Mouse (Mus musculus) neural tube, postnatal 0 days (tissue): ENCODE measurements around the gene Sult2a5. TPM values are rescaled to one million over a fixed set of nuclear protein-coding genes. Genes with fewer than 3 reads are reported as not detected.

ENCODE experiments used
- polyA plus RNA-seq: library from polyadenylated mRNA; unstranded; fragments of >200 nt; fragmentation: Nextera tagmentation; extraction: Ambion mirVana; gene quantifications from 2 replicates; pipeline ENCODE4 v1.2.1, GENCODE M21; 2015

Sult2a5 gene
- polyA plus RNA-seq = not detected in 2 replicates

DNA sequence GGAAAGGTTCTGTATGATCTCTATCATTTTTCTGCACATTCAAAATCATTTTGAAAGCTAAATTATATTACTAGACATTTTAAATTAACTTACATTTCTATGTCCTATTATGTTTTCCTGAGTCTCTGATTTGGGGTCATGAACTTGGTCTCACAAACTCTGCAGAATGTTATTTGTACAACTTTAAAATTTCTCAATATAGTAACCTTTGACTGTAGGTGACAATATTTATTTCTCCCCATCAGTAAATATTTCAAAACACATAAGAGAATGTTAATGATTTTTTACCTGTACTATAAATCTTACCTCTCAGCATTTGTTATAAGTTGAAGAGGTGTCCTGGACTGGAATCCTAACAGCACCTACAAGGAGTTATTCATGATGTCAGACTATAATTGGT is at the start of gene Sult2a5:
Sult2a5 (plus strand) TSS at position 301 of the 400 bp plus-strand sequence.

Other genes with a start within 250 kb of the Sult2a5 start
- not detected in 2 replicates for gene Cabp5, start 225.8 kb upstream of the Sult2a5 start, polyA plus RNA-seq
- not detected in 2 replicates for gene Bsph1, start 173.1 kb upstream of the Sult2a5 start, polyA plus RNA-seq
- not detected in 2 replicates for gene Bsph2, start 52.9 kb upstream of the Sult2a5 start, polyA plus RNA-seq
- gene Sult2a2, start 109.5 kb downstream of the Sult2a5 start, polyA plus RNA-seq = not detected in 2 replicates
- not detected in 2 replicates for gene Sult2a1, start 213.4 kb downstream of the Sult2a5 start, polyA plus RNA-seq